Mouse (Mus musculus): ENCODE measurements around the gene Chrne. TPM values are rescaled to one million over a fixed set of nuclear protein-coding genes. Genes with fewer than 3 reads are reported as not detected.

The Chrne gene
- polyA plus RNA-seq, 1 experiment from 2014 or later: not detected

GRCm38 (mm10) chr11:70630129-70630528 is 11.1 kb upstream of the Chrne start:
- no peak overlapping the region for H3K4me3 ChIP-seq (ENCODE audit: low read depth, low read length)
- H3K27me3 ChIP-seq (ENCODE audit: control insufficient read depth, insufficient read depth, low read length): no peaks in the 10 kb centered on the region
- H3K36me3 ChIP-seq (replicated peaks; ENCODE audit: control insufficient read depth, insufficient read depth, low read depth, low read length): no peaks in the 10 kb centered on the region
- no peak overlapping the region for H3K27ac ChIP-seq (replicated peaks; ENCODE audit: low read depth, low read length)
- no peaks in the 10 kb centered on the region for H3K4me1 ChIP-seq (ENCODE audit: control insufficient read depth, insufficient read depth, low read length)
- H3K9ac ChIP-seq (replicated peaks; ENCODE audit: low read length): no peak overlapping the region
- DNase-seq (ENCODE audit: low spot score) (no peak), ATAC-seq (replicated peaks; ENCODE audit: insufficient number of reproducible peaks, low FRiP score, low TSS enrichment, low read depth) (no peak)
- H3K9me3 ChIP-seq (replicated peaks; ENCODE audit: control insufficient read depth, low read length): no peaks in the 10 kb centered on the region
- no peak overlapping the region for H3K4me2 ChIP-seq (ENCODE audit: low read depth, low read length)
- 63% methylated on average over 7 of the region's 7 CpGs for WGBS

GRCm38 (mm10) chr11:70629557-70629956 is 10.5 kb upstream of the Chrne start:
- Histone ChIP-seq H3K9me3 (replicated peaks; ENCODE audit: control insufficient read depth, low read length) (no peaks in the 10 kb centered on the region), H3K27me3 (ENCODE audit: control insufficient read depth, insufficient read depth, low read length) (no peaks in the 10 kb centered on the region), H3K27ac (replicated peaks; ENCODE audit: low read depth, low read length) (no peak overlapping the region), H3K36me3 (replicated peaks; ENCODE audit: control insufficient read depth, insufficient read depth, low read depth, low read length) (no peaks in the 10 kb centered on the region), H3K4me2 (ENCODE audit: low read depth, low read length) (no peak overlapping the region), H3K9ac (replicated peaks; ENCODE audit: low read length) (no peak overlapping the region), H3K4me3 (ENCODE audit: low read depth, low read length) (no peak overlapping the region), H3K4me1 (ENCODE audit: control insufficient read depth, insufficient read depth, low read length) (no peaks in the 10 kb centered on the region)
- DNase-seq (ENCODE audit: low spot score) (no peak), ATAC-seq (replicated peaks; ENCODE audit: insufficient number of reproducible peaks, low FRiP score, low TSS enrichment, low read depth) (no peak)
- WGBS: 58% methylated on average over 5 of the region's 5 CpGs

- no peak overlapping the region for H3K9ac ChIP-seq (replicated peaks; ENCODE audit: low read length)
- H3K9me3 ChIP-seq (replicated peaks; ENCODE audit: control insufficient read depth, low read length): no peaks in the 10 kb centered on the region
- no peaks in the 10 kb centered on the region for H3K27me3 ChIP-seq (ENCODE audit: control insufficient read depth, insufficient read depth, low read length)
- H3K36me3 ChIP-seq (replicated peaks; ENCODE audit: control insufficient read depth, insufficient read depth, low read depth, low read length): no peaks in the 10 kb centered on the region
- WGBS: 77% methylated on average over 2 of the region's 2 CpGs
- no peak overlapping the region for H3K4me3 ChIP-seq (ENCODE audit: low read depth, low read length)
- no peak overlapping the region for H3K4me2 ChIP-seq (ENCODE audit: low read depth, low read length)
- DNase-seq (ENCODE audit: low spot score): no peak
- no peak for ATAC-seq (replicated peaks; ENCODE audit: insufficient number of reproducible peaks, low FRiP score, low TSS enrichment, low read depth)
- H3K27ac ChIP-seq (replicated peaks; ENCODE audit: low read depth, low read length): no peak overlapping the region
- no peaks in the 10 kb centered on the region for H3K4me1 ChIP-seq (ENCODE audit: control insufficient read depth, insufficient read depth, low read length)
Measured at GRCm38 (mm10) chr11:70628431-70628830, 9.4 kb upstream of the Chrne start.

GRCm38 (mm10) chr11:70626877-70627276 is 7.9 kb upstream of the Chrne start:
- WGBS: 78% methylated on average over 4 of the region's 4 CpGs
- no peak overlapping the region for H3K4me3 ChIP-seq (ENCODE audit: low read depth, low read length)
- no peak overlapping the region for H3K4me2 ChIP-seq (ENCODE audit: low read depth, low read length)
- DNase-seq (ENCODE audit: low spot score) (no peak), ATAC-seq (replicated peaks; ENCODE audit: insufficient number of reproducible peaks, low FRiP score, low TSS enrichment, low read depth) (no peak)
- H3K27ac ChIP-seq (replicated peaks; ENCODE audit: low read depth, low read length): no peak overlapping the region
- H3K9me3 ChIP-seq (replicated peaks; ENCODE audit: control insufficient read depth, low read length): no peaks in the 10 kb centered on the region
- H3K27me3 ChIP-seq (ENCODE audit: control insufficient read depth, insufficient read depth, low read length): no peaks in the 10 kb centered on the region
- no peaks in the 10 kb centered on the region for H3K4me1 ChIP-seq (ENCODE audit: control insufficient read depth, insufficient read depth, low read length)
- H3K9ac ChIP-seq (replicated peaks; ENCODE audit: low read length): no peak overlapping the region
- no peaks in the 10 kb centered on the region for H3K36me3 ChIP-seq (replicated peaks; ENCODE audit: control insufficient read depth, insufficient read depth, low read depth, low read length)

- DNase-seq (ENCODE audit: low spot score): peak; percentile 72
- no peak overlapping the region for H3K4me2 ChIP-seq (ENCODE audit: low read depth, low read length)
- no peaks in the 10 kb centered on the region for H3K36me3 ChIP-seq (replicated peaks; ENCODE audit: control insufficient read depth, insufficient read depth, low read depth, low read length)
- H3K27ac ChIP-seq (replicated peaks; ENCODE audit: low read depth, low read length): no peak overlapping the region
- no peak overlapping the region for H3K9ac ChIP-seq (replicated peaks; ENCODE audit: low read length)
- no peak overlapping the region for H3K4me3 ChIP-seq (ENCODE audit: low read depth, low read length)
- no peaks in the 10 kb centered on the region for H3K4me1 ChIP-seq (ENCODE audit: control insufficient read depth, insufficient read depth, low read length)
- 48% methylated on average over 4 of the region's 4 CpGs for WGBS
- no peaks in the 10 kb centered on the region for H3K9me3 ChIP-seq (replicated peaks; ENCODE audit: control insufficient read depth, low read length)
- no peaks in the 10 kb centered on the region for H3K27me3 ChIP-seq (ENCODE audit: control insufficient read depth, insufficient read depth, low read length)
- no peak for ATAC-seq (replicated peaks; ENCODE audit: insufficient number of reproducible peaks, low FRiP score, low TSS enrichment, low read depth)
Measured at GRCm38 (mm10) chr11:70625473-70625872, 6.5 kb upstream of the Chrne start.

GRCm38 (mm10) chr11:70623053-70623742 is 4.2 kb upstream of the Chrne start:
- WGBS: 84% methylated on average over 10 of the region's 10 CpGs
- no peak overlapping the region for H3K9ac ChIP-seq (replicated peaks; ENCODE audit: low read length)
- H3K36me3 ChIP-seq (replicated peaks; ENCODE audit: control insufficient read depth, insufficient read depth, low read depth, low read length): no peaks in the 10 kb centered on the region
- H3K27me3 ChIP-seq (ENCODE audit: control insufficient read depth, insufficient read depth, low read length): no peaks in the 10 kb centered on the region
- H3K9me3 ChIP-seq (replicated peaks; ENCODE audit: control insufficient read depth, low read length): no peaks in the 10 kb centered on the region
- no peak overlapping the region for H3K4me2 ChIP-seq (ENCODE audit: low read depth, low read length)
- no peak for ATAC-seq (replicated peaks; ENCODE audit: insufficient number of reproducible peaks, low FRiP score, low TSS enrichment, low read depth)
- H3K4me1 ChIP-seq (ENCODE audit: control insufficient read depth, insufficient read depth, low read length): no peaks in the 10 kb centered on the region
- no peak for DNase-seq (ENCODE audit: low spot score)
- no peak overlapping the region for H3K27ac ChIP-seq (replicated peaks; ENCODE audit: low read depth, low read length)
- H3K4me3 ChIP-seq (ENCODE audit: low read depth, low read length): no peak overlapping the region

GRCm38 (mm10) chr11:70621972-70622814 is 3.2 kb upstream of the Chrne start:
- no peak overlapping the region for H3K4me3 ChIP-seq (ENCODE audit: low read depth, low read length)
- H3K27ac ChIP-seq (replicated peaks; ENCODE audit: low read depth, low read length): no peak overlapping the region
- ATAC-seq (replicated peaks; ENCODE audit: insufficient number of reproducible peaks, low FRiP score, low TSS enrichment, low read depth): no peak
- H3K36me3 ChIP-seq (replicated peaks; ENCODE audit: control insufficient read depth, insufficient read depth, low read depth, low read length): no peaks in the 10 kb centered on the region
- DNase-seq (ENCODE audit: low spot score): no peak
- no peaks in the 10 kb centered on the region for H3K4me1 ChIP-seq (ENCODE audit: control insufficient read depth, insufficient read depth, low read length)
- no peak overlapping the region for H3K4me2 ChIP-seq (ENCODE audit: low read depth, low read length)
- H3K9me3 ChIP-seq (replicated peaks; ENCODE audit: control insufficient read depth, low read length): no peaks in the 10 kb centered on the region
- no peaks in the 10 kb centered on the region for H3K27me3 ChIP-seq (ENCODE audit: control insufficient read depth, insufficient read depth, low read length)
- WGBS: 49% methylated on average over 7 of the region's 7 CpGs
- no peak overlapping the region for H3K9ac ChIP-seq (replicated peaks; ENCODE audit: low read length)

GRCm38 (mm10) chr11:70615516-70616093 is 3.4 kb downstream of the Chrne start, which contains the start of gene 4930544D05Rik:
Gene 4930544D05Rik, plus strand, starts transcription at chr11:70615848.
- peaks cover 4% of the 10 kb centered on the region for H3K27me3 ChIP-seq (ENCODE audit: control insufficient read depth, insufficient read depth, low read length)
- H3K9me3 ChIP-seq (replicated peaks; ENCODE audit: control insufficient read depth, low read length): no peaks in the 10 kb centered on the region
- peaks cover 5% of the 10 kb centered on the region for H3K36me3 ChIP-seq (replicated peaks; ENCODE audit: control insufficient read depth, insufficient read depth, low read depth, low read length)
- WGBS: 13% methylated on average over 21 of the region's 21 CpGs
- H3K4me2 ChIP-seq (ENCODE audit: low read depth, low read length): peak within 1 kb of the TSS; percentile 67
- DNase-seq (ENCODE audit: low spot score) (peak; percentile 19), ATAC-seq (replicated peaks; ENCODE audit: insufficient number of reproducible peaks, low FRiP score, low TSS enrichment, low read depth) (0 out of 2 replicates have a peak, but pooled peaks have one; percentile 9)
- peaks cover 3% of the 10 kb centered on the region for H3K4me1 ChIP-seq (ENCODE audit: control insufficient read depth, insufficient read depth, low read length)
- H3K9ac ChIP-seq (replicated peaks; ENCODE audit: low read length): peak within 1 kb of the TSS; percentile 53
- peak within 1 kb of the TSS; percentile 32 for H3K4me3 ChIP-seq (ENCODE audit: low read depth, low read length)
- no peak within 1 kb of the TSS for H3K27ac ChIP-seq (replicated peaks; ENCODE audit: low read depth, low read length)

Data from embryonic facial prominence, embryonic 11.5 days (tissue).